Mouse (Mus musculus): ENCODE data around the gene Siah1b. TPM values are rescaled to one million over a fixed set of nuclear protein-coding genes. Genes with fewer than 3 reads are reported as not detected.
A peak's percentile ranks its signal among the peaks of the same experiment; 100 is the strongest.

The Siah1b gene
- total RNA-seq, 2 experiments from 2014 or later: 11.4 to 21.3 TPM

GRCm38 (mm10) chrX:164035931-164036330, 40.4 kb downstream of the Siah1b start:
- ATAC-seq (replicated peaks; ENCODE audit: low FRiP score, low TSS enrichment, poor library complexity, severe bottlenecking): no peak

GRCm38 (mm10) chrX:164035401-164035800, 40.9 kb downstream of the Siah1b start:
- ATAC-seq (replicated peaks; ENCODE audit: low FRiP score, low TSS enrichment, poor library complexity, severe bottlenecking): no peak

GRCm38 (mm10) chrX:164032526-164032925, 43.8 kb downstream of the Siah1b start:
- ATAC-seq (replicated peaks; ENCODE audit: low FRiP score, low TSS enrichment, poor library complexity, severe bottlenecking): no peak

GRCm38 (mm10) chrX:164027607-164028289, 48.5 kb downstream of the Siah1b start, which contains the start of gene Car5b:
Gene Car5b (minus strand): TSS chrX:164027997.
- peak; percentile 100 for ATAC-seq (replicated peaks; ENCODE audit: low FRiP score, low TSS enrichment, poor library complexity, severe bottlenecking)

Other genes with a start within 250 kb of the Siah1b start
- 0.87 and 1.4 TPM in 2 replicates for gene Ap1s2, start 167.5 kb downstream of the Siah1b start, total RNA-seq (2014; fragmentation: Nextera tagmentation)
- 5.4 and 5.9 TPM in 2 replicates for gene Ap1s2, start 167.5 kb downstream of the Siah1b start, total RNA-seq (2017)
- 29.5 and 31.6 TPM in 2 replicates for gene Zrsr2, start 117.8 kb downstream of the Siah1b start, total RNA-seq (2014; fragmentation: Nextera tagmentation)
- 63.0 and 91.8 TPM in 2 replicates for gene Zrsr2, start 117.8 kb downstream of the Siah1b start, total RNA-seq (2017)
- gene Car5b, start 48.5 kb downstream of the Siah1b start, total RNA-seq (2014; fragmentation: Nextera tagmentation): 0.17 TPM in 1 of 2 replicates, not detected in the other
- 0.47 and 1.4 TPM in 2 replicates for gene Car5b, start 48.5 kb downstream of the Siah1b start, total RNA-seq (2017)
- gene Cltrn, start 12.3 kb upstream of the Siah1b start, total RNA-seq (2014; fragmentation: Nextera tagmentation): not detected in 2 replicates
- not detected in 2 replicates for gene Cltrn, start 12.3 kb upstream of the Siah1b start, total RNA-seq (2017)
- not detected in 2 replicates for gene Ace2, start 62.8 kb upstream of the Siah1b start, total RNA-seq (2014; fragmentation: Nextera tagmentation)
- gene Ace2, start 62.8 kb upstream of the Siah1b start, total RNA-seq (2017): not detected in 2 replicates
- not detected in 2 replicates for gene Bmx, start 181.7 kb upstream of the Siah1b start, total RNA-seq (2014; fragmentation: Nextera tagmentation)
- 0.14 TPM in 1 of 2 replicates, not detected in the other for gene Bmx, start 181.7 kb upstream of the Siah1b start, total RNA-seq (2017)
- gene Pir, start 192.9 kb upstream of the Siah1b start, total RNA-seq (2014; fragmentation: Nextera tagmentation): 1.5 TPM in 1 of 2 replicates, not detected in the other
- 2.6 TPM in 1 of 2 replicates, not detected in the other for gene Pir, start 192.9 kb upstream of the Siah1b start, total RNA-seq (2017)